Mouse (Mus musculus) midbrain, embryonic 10.5 days (tissue): ENCODE measurements around the gene Psmb7. TPM values are rescaled to one million over a fixed set of nuclear protein-coding genes. Genes with fewer than 3 reads are reported as not detected.

Experiments
- DNase-seq: peaks from one replicate; pipeline ENCODE4 v3.0.0-alpha.2; 2017; ENCODE audit warnings: low spot score
- H3K27ac ChIP-seq: fragments of 300-500 bp; sonication (generic); replicated peaks from 2 replicates; pipeline ENCODE4 v1.5.1; 2016; ENCODE audit warnings: mild to moderate bottlenecking
- H3K27me3 ChIP-seq: fragments of 300-500 bp; sonication (generic); 2 replicates; pipeline ENCODE4 v1.6.1; 2016; ENCODE audit warnings: low read depth, mild to moderate bottlenecking; ENCODE audit not compliant: poor library complexity, severe bottlenecking
- H3K36me3 ChIP-seq: fragments of 300-500 bp; sonication (generic); 2 replicates; pipeline ENCODE4 v1.6.1; 2016; ENCODE audit warnings: mild to moderate bottlenecking, moderate library complexity
- H3K4me1 ChIP-seq: fragments of 300-500 bp; sonication (generic); 2 replicates; pipeline ENCODE4 v1.6.1; 2016
- H3K4me3 ChIP-seq: fragments of 300-500 bp; sonication (generic); 2 replicates; pipeline ENCODE4 v1.5.1; 2016; ENCODE audit warnings: mild to moderate bottlenecking, moderate library complexity
- H3K9me3 ChIP-seq: fragments of 300-500 bp; sonication (generic); replicated peaks from 2 replicates; pipeline ENCODE4 v1.6.1; 2016; ENCODE audit warnings: mild to moderate bottlenecking
- WGBS: fragments of 180-500 bp; shearing (Covaris S2); methylation state at CpG from one replicate; pipeline ENCODE4 v1.1.7; 2016; 5-methylcytosine and 5-hydroxymethylcytosine counted together
- polyA plus RNA-seq: library from polyadenylated mRNA; unstranded; fragments of >200 nt; fragmentation: Nextera tagmentation; extraction: Ambion mirVana; gene quantifications from 2 replicates; pipeline ENCODE4 v1.2.1, GENCODE M21; 2016

Gene Psmb7
- polyA plus RNA-seq, 1 experiment from 2014 or later, result 336 TPM

DNA sequence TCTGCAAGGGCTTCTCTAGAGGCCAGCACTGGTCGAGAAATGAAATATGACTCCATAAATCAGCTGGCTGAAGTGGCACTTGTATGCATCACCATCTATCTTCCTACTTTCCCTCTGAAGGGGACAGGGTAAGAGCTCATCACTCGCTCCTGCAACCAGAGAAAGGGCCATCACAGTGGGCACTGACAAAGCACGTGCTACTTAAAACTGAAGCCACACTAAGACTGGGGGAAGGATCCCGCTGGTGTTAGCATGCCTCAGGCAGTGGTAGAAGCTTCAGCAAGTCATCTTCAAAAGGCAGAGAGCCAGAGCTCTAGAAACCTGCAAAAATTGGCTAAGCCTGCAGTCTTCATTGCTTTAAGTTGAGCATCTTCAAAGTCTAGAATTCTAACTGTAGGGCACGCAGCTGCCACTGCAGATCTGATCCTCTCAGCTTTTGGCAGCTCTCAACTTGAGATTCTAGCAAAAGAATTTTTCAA lies 35.0 kb downstream of the Psmb7 start:
- Histone ChIP-seq H3K36me3 (peaks cover 60% of the 10 kb centered on the region), H3K9me3 (no peaks in the 10 kb centered on the region), H3K4me3 (no peak overlapping the region), H3K27me3 (no peaks in the 10 kb centered on the region), H3K4me1 (peaks cover 14% of the 10 kb centered on the region; the same call in 1 of the 2 replicates), H3K27ac (no peak overlapping the region; the same call in 1 of the 2 replicates)
- WGBS, result 89% methylated on average over 5 of the region's 5 CpGs
- no peak for DNase-seq

DNA sequence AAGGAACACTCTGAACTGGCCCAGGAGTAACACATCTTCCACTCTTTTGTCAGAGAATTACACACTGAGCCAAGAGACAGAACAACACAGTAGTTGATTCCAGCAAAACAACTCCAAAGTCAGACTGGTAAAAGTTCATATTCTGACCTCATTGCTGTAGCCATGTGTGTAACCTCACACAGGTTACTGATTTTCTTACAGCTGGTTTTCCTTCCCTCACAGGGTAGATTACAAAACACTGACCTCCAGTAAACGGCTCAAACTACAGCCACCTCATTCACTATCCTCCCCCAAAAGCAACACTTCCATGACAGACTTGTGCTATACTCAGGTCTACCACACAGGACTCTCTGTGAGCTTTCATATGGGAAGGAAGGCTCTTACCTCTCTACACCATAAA lies 36.2 kb downstream of the Psmb7 start:
- H3K4me1 ChIP-seq, result peaks cover 14% of the 10 kb centered on the region; the same call in 1 of the 2 replicates
- H3K36me3 ChIP-seq, result peaks cover 49% of the 10 kb centered on the region
- no peak overlapping the region for H3K4me3 ChIP-seq
- no peaks in the 10 kb centered on the region for H3K9me3 ChIP-seq
- no peak for DNase-seq
- WGBS, result 91% methylated on average over 1 of the region's 1 CpGs
- H3K27ac ChIP-seq, result no peak overlapping the region
- H3K27me3 ChIP-seq, result no peaks in the 10 kb centered on the region

DNA sequence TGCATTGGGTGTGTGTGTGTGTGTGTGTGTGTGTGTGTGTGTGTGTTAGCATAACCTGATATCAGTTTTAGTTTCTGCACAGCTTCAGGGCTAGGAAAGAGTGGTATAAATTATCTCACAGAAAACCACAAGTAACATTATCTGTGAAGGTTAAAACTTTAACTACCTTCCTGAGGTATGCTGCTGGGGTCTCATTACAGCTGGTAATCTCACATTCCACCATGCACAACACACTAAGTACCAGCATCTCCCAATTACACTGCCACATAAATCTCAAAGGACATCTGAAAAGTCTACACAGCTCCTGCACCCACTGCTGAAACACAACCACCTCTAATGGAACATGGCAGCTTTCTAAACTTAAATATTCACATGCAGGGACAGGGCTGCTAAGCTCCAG lies 43.0 kb downstream of the Psmb7 start:
- Histone ChIP-seq H3K36me3 (peaks cover 24% of the 10 kb centered on the region), H3K4me1 (no peaks in the 10 kb centered on the region), H3K9me3 (no peaks in the 10 kb centered on the region), H3K27ac (no peak overlapping the region), H3K4me3 (no peak overlapping the region), H3K27me3 (no peaks in the 10 kb centered on the region)
- no peak for DNase-seq

DNA sequence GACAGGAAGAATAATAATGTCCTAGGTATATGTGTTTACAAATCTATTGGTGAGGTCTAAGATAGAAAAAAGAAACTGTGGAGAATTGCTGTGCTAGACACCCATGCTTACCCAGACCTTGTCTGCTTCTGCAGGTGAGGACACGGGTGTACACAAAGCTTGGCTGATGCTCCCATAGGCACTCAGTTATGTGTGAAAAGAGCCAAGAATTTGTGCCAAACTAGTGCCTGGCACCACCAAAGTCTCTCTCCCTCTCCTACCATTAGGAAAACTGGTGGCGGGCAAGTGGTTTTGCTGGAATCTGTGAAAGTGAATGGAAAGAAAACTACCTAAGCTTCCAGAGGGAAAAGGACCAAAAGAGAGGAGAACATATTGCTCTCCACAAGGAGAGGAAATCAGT lies 45.5 kb downstream of the Psmb7 start:
- H3K36me3 ChIP-seq, result peaks cover 28% of the 10 kb centered on the region
- no peak overlapping the region for H3K4me3 ChIP-seq
- H3K9me3 ChIP-seq, result no peaks in the 10 kb centered on the region
- H3K27ac ChIP-seq, result no peak overlapping the region
- WGBS, result 89% methylated on average over 2 of the region's 2 CpGs
- DNase-seq, result no peak
- H3K27me3 ChIP-seq, result no peaks in the 10 kb centered on the region
- H3K4me1 ChIP-seq, result no peaks in the 10 kb centered on the region

DNA sequence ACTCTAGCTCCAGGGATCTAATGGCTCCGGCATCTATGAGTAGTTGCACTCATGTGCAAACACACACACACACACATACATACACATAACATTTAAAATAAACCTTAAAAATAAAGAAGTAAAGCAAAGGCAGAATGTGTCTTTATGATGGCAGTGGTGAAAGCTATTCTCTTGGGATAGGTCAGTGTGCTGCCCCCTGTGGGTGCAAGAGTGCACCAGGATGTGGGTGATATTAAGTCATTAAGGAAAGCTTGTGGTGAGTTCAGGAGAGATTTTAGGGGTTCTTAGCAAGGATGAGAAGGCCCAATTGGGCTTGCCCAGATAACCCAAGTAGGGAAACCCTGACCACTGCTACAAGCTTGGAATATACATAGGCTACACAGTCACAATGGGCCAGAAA lies 46.0 kb downstream of the Psmb7 start:
- Histone ChIP-seq H3K4me1 (0 out of 2 replicates have a peak, but pooled peaks cover under 1% of the 10 kb centered on the region), H3K27ac (no peak overlapping the region), H3K4me3 (no peak overlapping the region), H3K9me3 (no peaks in the 10 kb centered on the region), H3K27me3 (no peaks in the 10 kb centered on the region), H3K36me3 (peaks cover 28% of the 10 kb centered on the region)
- DNase-seq, result no peak
- WGBS, result 100% methylated on average over 1 of the region's 1 CpGs

DNA sequence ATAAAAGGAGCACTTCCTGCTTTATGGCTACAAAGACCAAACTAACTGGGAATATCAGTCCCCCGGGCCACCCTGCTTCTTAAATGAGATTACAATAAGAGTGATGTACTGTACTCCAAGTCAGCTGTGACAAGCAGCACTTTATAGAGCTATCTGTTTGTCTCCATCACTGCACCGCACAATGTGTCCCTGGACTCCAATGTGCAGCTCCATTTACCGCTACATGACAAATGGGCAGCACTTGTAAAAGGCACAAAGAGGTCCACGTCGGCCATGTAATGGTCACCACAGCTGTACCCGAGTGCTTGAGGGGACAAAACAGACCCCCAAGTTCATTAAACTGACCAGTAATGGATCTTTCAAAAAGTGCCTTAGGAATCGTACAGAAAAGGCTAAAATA lies 49.0 kb downstream of the Psmb7 start:
- Histone ChIP-seq H3K4me1 (peaks cover 16% of the 10 kb centered on the region), H3K27ac (no peak overlapping the region), H3K27me3 (no peaks in the 10 kb centered on the region), H3K4me3 (no peak overlapping the region), H3K9me3 (no peaks in the 10 kb centered on the region), H3K36me3 (peaks cover 29% of the 10 kb centered on the region)
- DNase-seq, result no peak
- WGBS, result 89% methylated on average over 7 of the region's 7 CpGs

DNA sequence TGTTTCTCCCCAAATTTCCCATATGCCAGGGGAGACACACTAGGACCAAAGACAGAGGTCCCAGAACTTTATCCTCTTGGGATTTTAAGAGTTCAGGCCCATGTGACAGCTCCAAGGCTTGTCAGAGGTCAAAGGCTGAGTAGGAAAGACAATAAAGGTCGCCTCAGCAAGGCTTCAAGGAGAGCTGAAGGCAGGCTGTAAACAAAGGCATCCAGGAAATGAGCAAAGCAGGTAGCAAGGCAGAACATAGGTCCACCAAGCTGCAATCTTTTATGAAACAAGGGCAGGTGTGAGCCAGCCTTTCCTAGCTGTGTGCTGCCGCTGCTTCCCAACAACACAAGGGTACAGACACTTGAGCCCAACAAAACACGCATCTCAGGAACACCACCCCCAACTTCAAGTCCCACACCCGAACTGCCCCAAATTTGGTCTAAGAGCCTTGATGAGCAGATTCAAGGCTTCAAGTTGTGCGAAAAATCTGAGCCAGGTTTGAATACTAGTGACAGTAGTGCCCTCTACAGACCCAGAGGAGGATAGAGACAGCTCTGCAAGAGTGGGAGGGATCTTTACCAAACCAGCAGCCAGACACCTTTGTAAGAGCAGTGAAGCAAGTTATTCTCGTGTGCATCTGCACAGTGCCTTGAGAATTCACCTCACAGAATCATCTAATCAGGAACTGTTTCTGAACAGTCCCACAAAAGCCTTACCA lies 52.0 kb downstream of the Psmb7 start:
- peaks cover 21% of the 10 kb centered on the region for H3K4me1 ChIP-seq
- no peaks in the 10 kb centered on the region for H3K27me3 ChIP-seq
- no peaks in the 10 kb centered on the region for H3K9me3 ChIP-seq
- H3K4me3 ChIP-seq, result no peak overlapping the region
- H3K27ac ChIP-seq, result peak overlapping the region; percentile 34; the same call in 1 of the 2 replicates
- no peak for DNase-seq
- H3K36me3 ChIP-seq, result peaks cover 46% of the 10 kb centered on the region
- WGBS, result 70% methylated on average over 6 of the region's 6 CpGs

DNA sequence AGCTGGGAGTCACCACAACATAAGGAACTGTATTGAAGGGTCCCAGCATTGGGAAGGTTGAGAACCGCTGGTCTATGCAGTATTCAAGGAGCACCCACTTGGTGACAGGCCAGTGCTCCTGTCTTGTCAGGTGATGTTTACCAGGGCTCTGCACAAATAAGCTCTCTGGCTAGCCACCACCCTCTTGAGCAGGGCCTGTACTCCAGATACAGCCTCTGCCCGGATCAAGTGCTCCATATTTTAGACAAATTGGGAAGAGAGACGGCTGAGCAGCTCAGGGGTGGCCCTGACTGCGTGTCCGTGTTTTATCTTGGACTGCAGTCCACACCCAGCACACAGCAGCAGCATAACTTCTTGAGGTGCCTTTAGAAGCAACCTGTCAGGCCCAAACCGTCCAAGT lies 57.2 kb downstream of the Psmb7 start:
- DNase-seq, result no peak
- 0 out of 2 replicates have a peak overlapping the region, but pooled peaks have one; percentile 56 for H3K27ac ChIP-seq

DNA sequence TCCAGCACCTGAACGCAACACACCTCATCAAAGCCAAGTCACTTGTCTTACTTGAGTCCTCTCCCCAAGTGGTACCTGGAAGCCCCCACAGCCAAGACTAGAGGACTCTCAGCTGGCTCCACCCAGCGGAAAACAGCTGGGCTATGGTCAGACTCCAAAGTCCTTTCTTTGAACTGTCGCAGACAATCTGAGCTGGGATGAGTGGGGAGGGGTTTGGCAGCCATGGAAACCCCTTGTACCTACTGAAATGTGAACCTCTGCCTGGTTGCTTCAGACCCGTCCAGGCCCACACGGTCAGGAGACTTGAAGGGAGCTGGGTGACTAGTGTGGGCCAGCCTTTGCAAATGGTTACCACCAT lies 58.5 kb downstream of the Psmb7 start:
- no peaks in the 10 kb centered on the region for H3K9me3 ChIP-seq
- no peaks in the 10 kb centered on the region for H3K27me3 ChIP-seq
- peak overlapping the region; percentile 35 for H3K4me3 ChIP-seq
- 28% methylated on average over 5 of the region's 5 CpGs for WGBS
- peak; percentile 78 for DNase-seq
- peaks cover 49% of the 10 kb centered on the region for H3K4me1 ChIP-seq
- peak overlapping the region; percentile 87 for H3K27ac ChIP-seq
- H3K36me3 ChIP-seq, result peaks cover 77% of the 10 kb centered on the region

More for the DNA sequence above, 57.2 kb downstream of the Psmb7 start:
- Histone ChIP-seq H3K9me3 (no peaks in the 10 kb centered on the region), H3K4me1 (peaks cover 48% of the 10 kb centered on the region), H3K36me3 (peaks cover 73% of the 10 kb centered on the region), H3K27me3 (no peaks in the 10 kb centered on the region), H3K4me3 (no peak overlapping the region)
- WGBS, result 88% methylated on average over 6 of the region's 6 CpGs

DNA sequence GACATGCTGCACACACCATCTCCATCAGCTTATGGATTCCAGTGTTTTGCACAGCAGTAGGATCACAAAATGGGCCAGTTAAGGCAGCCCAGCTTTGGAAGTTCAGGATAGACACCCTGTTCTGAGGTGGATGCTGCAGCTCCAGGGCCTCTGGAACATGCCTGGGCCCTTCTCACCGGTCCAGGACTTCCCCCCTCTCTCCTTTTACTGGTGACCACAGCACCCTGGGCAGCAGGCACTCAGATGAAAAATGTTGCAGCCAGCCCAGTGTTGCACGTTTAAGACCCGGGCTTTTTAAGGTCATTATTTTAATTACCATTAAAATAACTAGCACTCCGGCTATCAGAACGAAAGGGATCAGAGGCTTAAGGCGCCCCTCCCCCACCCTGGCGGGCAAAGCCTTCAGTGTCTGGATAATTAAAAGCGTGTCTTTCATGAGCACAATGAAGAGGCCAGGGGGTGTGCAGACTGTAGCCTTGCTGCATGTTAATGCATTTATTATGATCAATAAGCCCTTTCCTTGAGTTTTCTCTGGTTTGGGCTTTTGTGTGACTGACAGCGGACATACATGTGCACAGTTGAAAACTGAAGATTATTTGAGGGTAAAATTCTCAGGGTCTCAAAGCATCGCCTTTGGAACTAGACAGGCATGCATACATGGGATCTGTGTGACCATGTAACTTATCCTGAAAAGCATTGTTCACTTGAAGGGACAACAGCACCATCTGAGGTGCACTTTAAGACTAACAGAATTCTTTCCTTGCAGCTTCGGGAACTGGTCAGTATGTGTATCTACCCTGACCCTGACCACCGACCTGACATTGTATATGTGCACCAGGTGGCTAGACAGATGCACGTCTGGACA lies 59.1 kb downstream of the Psmb7 start:
- Histone ChIP-seq H3K4me3 (peak overlapping the region; percentile 35), H3K27me3 (no peaks in the 10 kb centered on the region), H3K27ac (peak overlapping the region; percentile 87), H3K9me3 (no peaks in the 10 kb centered on the region), H3K36me3 (peaks cover 77% of the 10 kb centered on the region), H3K4me1 (peaks cover 55% of the 10 kb centered on the region)
- 23% methylated on average over 13 of the region's 13 CpGs for WGBS
- peak; percentile 74 for DNase-seq

DNA sequence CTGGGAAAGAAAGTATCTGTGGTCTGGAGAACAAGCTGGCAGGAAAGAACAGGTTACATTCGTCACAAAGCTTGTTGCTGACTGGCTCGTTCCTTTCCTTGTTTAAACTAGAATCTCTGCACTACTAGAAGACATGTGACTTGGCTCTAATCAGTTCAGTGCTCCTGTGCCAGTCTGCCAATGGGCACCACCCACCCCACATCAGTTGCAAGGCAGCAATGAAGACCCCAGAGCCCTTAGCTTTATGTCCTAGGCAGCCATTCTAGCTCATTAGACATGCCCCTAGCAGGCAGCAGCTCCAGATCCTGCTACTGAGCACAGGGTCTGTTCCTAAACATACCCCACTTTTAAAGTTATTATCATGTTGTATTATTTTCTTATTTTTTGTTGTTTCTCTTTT lies 59.9 kb downstream of the Psmb7 start:
- H3K36me3 ChIP-seq, result peaks cover 77% of the 10 kb centered on the region
- no peaks in the 10 kb centered on the region for H3K27me3 ChIP-seq
- peaks cover 63% of the 10 kb centered on the region for H3K4me1 ChIP-seq
- H3K9me3 ChIP-seq, result no peaks in the 10 kb centered on the region
- DNase-seq, result no peak
- WGBS, result 89% methylated on average over 2 of the region's 2 CpGs
- H3K4me3 ChIP-seq, result peak overlapping the region; percentile 35; the same call in 1 of the 2 replicates
- H3K27ac ChIP-seq, result peak overlapping the region; percentile 87

DNA sequence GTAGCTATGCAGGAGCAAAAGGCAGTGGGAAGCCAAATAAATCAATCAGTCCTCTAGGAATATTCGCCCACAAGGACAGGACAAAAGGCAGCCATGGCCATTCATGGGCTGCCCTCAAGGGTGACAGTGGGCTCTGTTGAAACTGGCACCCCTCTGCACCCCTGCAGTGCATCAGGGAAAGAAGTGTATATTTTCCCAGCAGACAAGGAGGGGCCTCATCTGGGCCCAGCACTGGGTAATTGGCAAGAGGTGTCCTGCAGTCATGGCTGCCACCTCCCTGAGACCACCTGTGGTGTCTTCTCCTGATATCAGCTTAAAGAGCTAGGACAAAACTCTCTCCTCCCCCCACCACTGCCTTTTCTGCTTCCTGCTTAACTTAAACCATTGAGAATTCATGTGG lies 64.4 kb downstream of the Psmb7 start:
- peak overlapping the region; percentile 65 for H3K27ac ChIP-seq
- no peak for DNase-seq
- H3K4me1 ChIP-seq, result peaks cover 42% of the 10 kb centered on the region
- no peak overlapping the region for H3K4me3 ChIP-seq
- WGBS, result 72% methylated on average over 1 of the region's 1 CpGs
- peaks cover 83% of the 10 kb centered on the region for H3K36me3 ChIP-seq
- no peaks in the 10 kb centered on the region for H3K27me3 ChIP-seq
- H3K9me3 ChIP-seq, result no peaks in the 10 kb centered on the region
